In the genomic region with DNA sequence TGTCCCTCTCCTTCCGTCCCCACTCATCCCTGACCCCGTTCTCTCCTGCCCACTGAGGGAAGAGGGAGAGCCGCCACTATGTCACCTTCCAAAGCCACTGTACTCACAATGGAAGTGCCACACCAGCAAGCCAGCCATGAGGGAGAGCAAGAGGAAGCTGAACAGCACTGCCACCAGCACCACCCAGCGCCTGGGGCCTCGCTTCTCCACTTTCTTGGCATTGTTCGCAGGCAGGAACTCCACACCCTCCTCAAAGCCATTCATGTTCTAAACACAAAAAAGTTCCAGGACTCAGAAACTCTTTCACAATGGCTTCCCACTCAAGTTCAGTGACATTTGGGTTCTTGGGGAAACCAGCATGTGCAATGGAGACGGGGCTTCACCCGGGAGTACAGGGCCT, we compare ENCODE assay signal across 30 mouse cellular contexts. TPM values are rescaled to one million over a fixed set of nuclear protein-coding genes. Genes with fewer than 3 reads are reported as not detected.
DNase-seq lines count a peak whose midpoint lies in the region; ATAC-seq and TF ChIP-seq lines count a peak whose summit lies in the region.
"Had no signal": no experiment of that assay in that cellular context is flagged by ENCODE, and none has a peak within 500 bp of the region (broad histone marks: within the 10 kb centered on the region; RNA-seq: fewer than 3 reads in every experiment).

No protein-coding gene starts in this region.

- no peak overlapping the region for H3K9ac ChIP-seq in lung, postnatal 0 days (replicated peaks; ENCODE audit: low read depth)
- H3K9ac ChIP-seq in stomach, postnatal 0 days (ENCODE audit: low read length) = no peak overlapping the region
- H3K9ac ChIP-seq in hindbrain, embryonic 14.5 days = no peak overlapping the region
- H3K9ac ChIP-seq: embryonic facial prominence, embryonic 13.5 days; forebrain, embryonic 12.5 days; heart, embryonic 13.5 days; hindbrain, embryonic 15.5 days had no signal

- peak; percentile 58 to 65 for DNase-seq in lung, adult 18-20 months
- no peak for DNase-seq in lung, adult 2 months
- peak; percentile 59 for DNase-seq in lung, postnatal 0 days (ENCODE audit: low spot score)
- DNase-seq in lung, postnatal 25 days (ENCODE audit: low spot score) = peak; percentile 62
- no peak for DNase-seq in stomach, postnatal 0 days (ENCODE audit: low spot score)
- no peak for DNase-seq in spleen, adult 12 weeks (ENCODE audit: low spot score)
- no peak for DNase-seq in adrenal gland, postnatal 25 days
- DNase-seq in hindbrain, embryonic 14.5 days (ENCODE audit: low spot score) = no peak
- DNase-seq: adrenal gland, adult 2 months; adrenal gland, postnatal 14 days; cerebellum, adult 11-12 months; cerebellum, adult 8-10 months; cerebellum, postnatal 10 days; cerebellum, postnatal 36 days; embryo, embryonic 11 days; gastrocnemius, postnatal 10 days; gastrocnemius, postnatal 36 days; heart, adult 2 months; heart, postnatal 14 days; heart, postnatal 4 days had no signal

- no peak overlapping the region for H3K4me2 ChIP-seq in lung, postnatal 0 days (replicated peaks; ENCODE audit: low read depth, low read length)
- H3K4me2 ChIP-seq in stomach, postnatal 0 days (replicated peaks; ENCODE audit: low read depth) = no peak overlapping the region
- H3K4me2 ChIP-seq in hindbrain, embryonic 14.5 days (replicated peaks) = no peak overlapping the region
- H3K4me2 ChIP-seq: embryonic facial prominence, embryonic 13.5 days; forebrain, embryonic 12.5 days; heart, embryonic 13.5 days; hindbrain, embryonic 15.5 days had no signal

- peak; percentile 73 for ATAC-seq in lung, postnatal 0 days
- 0 out of 2 replicates have a peak, but pooled peaks have one; percentile 23 for ATAC-seq in stomach, postnatal 0 days (ENCODE audit: low FRiP score, low TSS enrichment)
- no peak for ATAC-seq in hindbrain, embryonic 14.5 days (ENCODE audit: low FRiP score)
- ATAC-seq: forebrain, embryonic 16.5 days; Patski had no signal

- 54% methylated on average over 8 of the region's 8 CpGs for WGBS in lung, adult 2 months
- WGBS in lung, postnatal 0 days = 62% methylated on average over 6 of the region's 8 CpGs
- 70% methylated on average over 8 of the region's 8 CpGs for WGBS in stomach, postnatal 0 days
- 88% methylated on average over 8 of the region's 8 CpGs for WGBS in hindbrain, embryonic 14.5 days

- 0 out of 2 replicates have a peak overlapping the region, but pooled peaks have one; percentile 32 for H3K27ac ChIP-seq in lung, postnatal 0 days (ENCODE audit: low read length)
- H3K27ac ChIP-seq in stomach, postnatal 0 days (replicated peaks) = peak overlapping the region; percentile 30; the same call in 1 of the 2 replicates
- no peak overlapping the region for H3K27ac ChIP-seq in hindbrain, embryonic 14.5 days
- H3K27ac ChIP-seq: embryonic facial prominence, embryonic 10.5 days; embryonic facial prominence, embryonic 13.5 days; forebrain, embryonic 12.5 days; heart, adult 2 months; heart, embryonic 10.5 days; heart, embryonic 13.5 days; hindbrain, embryonic 15.5 days had no signal

- H3K4me3 ChIP-seq in lung, adult 2 months (replicated peaks; ENCODE audit: extremely low read depth, low read depth, low read length) = no peak overlapping the region
- H3K4me3 ChIP-seq in lung, postnatal 0 days (ENCODE audit: low read depth, low read length) = no peak overlapping the region
- H3K4me3 ChIP-seq in stomach, postnatal 0 days (ENCODE audit: low read depth, low read length) = no peak overlapping the region
- H3K4me3 ChIP-seq in hindbrain, embryonic 14.5 days (replicated peaks; ENCODE audit: low read length) = no peak overlapping the region
- H3K4me3 ChIP-seq: embryonic facial prominence, embryonic 10.5 days; embryonic facial prominence, embryonic 13.5 days; erythroblast, embryonic 14.5 days; forebrain, embryonic 12.5 days; heart, adult 2 months; heart, embryonic 10.5 days; heart, embryonic 13.5 days; hindbrain, embryonic 15.5 days had no signal

- no peak for TF ChIP-seq POLR2A in lung, adult 2 months (IDR thresholded peaks at IDR 0.05; ENCODE audit: borderline replicate concordance, extremely low read depth, low read depth, low read length)

- peaks cover 9% of the 10 kb centered on the region; the same call in 1 of the 2 replicates for H3K4me1 ChIP-seq in lung, adult 2 months (ENCODE audit: control insufficient read depth, insufficient read depth, low read length)
- no peaks in the 10 kb centered on the region for H3K4me1 ChIP-seq in lung, postnatal 0 days (ENCODE audit: insufficient read depth, low read depth, low read length)
- no peaks in the 10 kb centered on the region for H3K4me1 ChIP-seq in stomach, postnatal 0 days (replicated peaks; ENCODE audit: control insufficient read depth, insufficient read depth)
- H3K4me1 ChIP-seq in hindbrain, embryonic 14.5 days (replicated peaks; ENCODE audit: control insufficient read depth, insufficient read depth, low read length) = no peaks in the 10 kb centered on the region
- H3K4me1 ChIP-seq: embryonic facial prominence, embryonic 10.5 days; embryonic facial prominence, embryonic 13.5 days; forebrain, embryonic 12.5 days; heart, embryonic 10.5 days; heart, embryonic 13.5 days; hindbrain, embryonic 15.5 days had no signal

- no peaks in the 10 kb centered on the region for H3K36me3 ChIP-seq in lung, postnatal 0 days (ENCODE audit: insufficient read depth, low read length)
- 0 out of 2 replicates have a peak, but pooled peaks cover 3% of the 10 kb centered on the region for H3K36me3 ChIP-seq in stomach, postnatal 0 days (ENCODE audit: control insufficient read depth, insufficient read depth, low read length)
- H3K36me3 ChIP-seq in hindbrain, embryonic 14.5 days (replicated peaks; ENCODE audit: control insufficient read depth, insufficient read depth) = no peaks in the 10 kb centered on the region
- H3K36me3 ChIP-seq: embryonic facial prominence, embryonic 10.5 days; embryonic facial prominence, embryonic 13.5 days; forebrain, embryonic 12.5 days; G1E; heart, embryonic 10.5 days; heart, embryonic 13.5 days; hindbrain, embryonic 15.5 days had no signal

- H3K9me3 ChIP-seq in lung, postnatal 0 days (ENCODE audit: low read length) = no peaks in the 10 kb centered on the region
- no peaks in the 10 kb centered on the region for H3K9me3 ChIP-seq in stomach, postnatal 0 days (ENCODE audit: control insufficient read depth, low read length)
- no peaks in the 10 kb centered on the region for H3K9me3 ChIP-seq in hindbrain, embryonic 14.5 days (ENCODE audit: control insufficient read depth, low read length)
- H3K9me3 ChIP-seq: embryonic facial prominence, embryonic 10.5 days; embryonic facial prominence, embryonic 13.5 days; forebrain, embryonic 12.5 days; G1E; heart, embryonic 10.5 days; heart, embryonic 13.5 days; hindbrain, embryonic 15.5 days had no signal

- no peak for TF ChIP-seq CTCF in lung, adult 2 months (IDR thresholded peaks at IDR 0.05; ENCODE audit: insufficient read depth, low read length)
- TF ChIP-seq CTCF in lung, postnatal 0 days (IDR thresholded peaks at IDR 0.05) = 0 out of 2 replicates have a peak, but pooled peaks have one; percentile 13
- TF ChIP-seq CTCF in stomach, postnatal 0 days (IDR thresholded peaks at IDR 0.05; ENCODE audit: low read depth) = no peak

- no peaks in the 10 kb centered on the region for H3K27me3 ChIP-seq in lung, postnatal 0 days (replicated peaks; ENCODE audit: insufficient read depth, low read length)
- H3K27me3 ChIP-seq in stomach, postnatal 0 days (ENCODE audit: control insufficient read depth, insufficient read depth, low read length) = no peaks in the 10 kb centered on the region
- no peaks in the 10 kb centered on the region for H3K27me3 ChIP-seq in hindbrain, embryonic 14.5 days (ENCODE audit: control insufficient read depth, insufficient read depth, low read length)
- H3K27me3 ChIP-seq: embryonic facial prominence, embryonic 13.5 days; forebrain, embryonic 12.5 days; hindbrain, embryonic 15.5 days had no signal

- no peak for TF ChIP-seq EP300 in lung, postnatal 0 days (IDR thresholded peaks at IDR 0.05)
- no peak for TF ChIP-seq EP300 in stomach, postnatal 0 days (optimal IDR thresholded peaks at IDR 0.05)

RNA-seq across cellular contexts. Expression of gene St14, which starts 23.2 kb away (rescaled TPM):
- 42.5 and 47.2 TPM in 2 replicates for polyA plus RNA-seq in lung, adult 2 months (2012; rRNA removed)
- polyA plus RNA-seq in lung, postnatal 0 days (2015; fragmentation: Nextera tagmentation; extraction: Ambion mirVana) = 36.6 and 42.3 TPM in 2 replicates
- polyA plus RNA-seq in stomach, postnatal 0 days (2015; fragmentation: Nextera tagmentation; extraction: Ambion mirVana) = 60.4 and 61.6 TPM in 2 replicates
- total RNA-seq in adrenal gland, postnatal 25 days (2021) = 1.2 TPM in 2 replicates
- polyA plus RNA-seq in hindbrain, embryonic 14.5 days (2014; fragmentation: Nextera tagmentation; extraction: Ambion mirVana) = 0.37 and 0.43 TPM in 2 replicates
- total RNA-seq: gastrocnemius, postnatal 36 days had no signal
- polyA plus RNA-seq: G1E, Patski had no signal

Comparison
In these comparisons a context has a peak if more than half of its experiments do, and no peak if none do; other contexts are left out.
1. DNase-seq: peak in lung, adult 18-20 months (2 of 2), lung, postnatal 0 days (single experiment) and lung, postnatal 25 days (single experiment); none in lung, adult 2 months (single experiment), stomach, postnatal 0 days (single experiment), spleen, adult 12 weeks (single experiment), adrenal gland, postnatal 25 days (single experiment) and hindbrain, embryonic 14.5 days (single experiment).
2. RNA of gene St14, which starts 23.2 kb away (polyA plus RNA-seq): 60.4 to 61.6 TPM in stomach, postnatal 0 days, 42.5 to 47.2 TPM in lung, adult 2 months and 36.6 to 42.3 TPM in lung, postnatal 0 days; 0.37 to 0.43 TPM in hindbrain, embryonic 14.5 days; every median in the first group is over 10 times any median in the second.